Mouse (Mus musculus): Measurements from ENCODE around the gene Tmub1. TPM values are rescaled to one million over a fixed set of nuclear protein-coding genes. Genes with fewer than 3 reads are reported as not detected.

Tmub1 gene
- polyA plus RNA-seq, 1 experiment from 2014 or later = 24.6 TPM

DNA sequence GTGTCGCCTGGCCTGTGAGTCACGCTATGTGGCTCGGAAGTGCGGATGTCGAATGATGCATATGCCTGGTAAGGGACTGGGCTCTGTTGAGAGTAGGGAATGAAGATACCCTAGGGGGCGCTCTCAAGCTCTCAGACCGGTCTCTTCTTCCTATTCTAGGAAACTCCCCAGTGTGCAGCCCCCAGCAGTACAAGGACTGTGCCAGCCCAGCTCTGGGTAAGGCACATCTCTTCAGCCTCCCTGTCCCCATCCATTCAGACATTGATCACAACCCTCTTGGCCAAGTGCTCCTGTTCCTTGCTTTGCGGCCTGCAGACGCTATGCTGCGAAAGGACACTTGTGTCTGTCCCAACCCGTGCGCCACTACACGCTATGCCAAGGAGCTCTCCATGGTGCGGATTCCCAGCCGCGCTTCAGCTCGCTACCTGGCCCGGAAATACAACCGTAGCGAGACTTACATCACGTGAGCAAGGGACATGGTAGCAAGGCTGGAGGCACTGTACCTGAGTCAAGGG lies 31.4 kb downstream of the Tmub1 start:
- WGBS = 3% methylated on average over 21 of the region's 21 CpGs
- 0 out of 2 replicates have a peak, but pooled peaks have one; percentile 24 for ATAC-seq (ENCODE audit: low FRiP score, low read depth)
- H3K4me1 ChIP-seq = peaks cover 29% of the 10 kb centered on the region
- H3K27ac ChIP-seq = no peak overlapping the region
- no peaks in the 10 kb centered on the region for H3K9me3 ChIP-seq
- H3K27me3 ChIP-seq = no peaks in the 10 kb centered on the region
- no peak overlapping the region for H3K4me3 ChIP-seq
- H3K4me2 ChIP-seq (replicated peaks) = peak overlapping the region; percentile 31; the same call in 1 of the 2 replicates
- peaks cover 31% of the 10 kb centered on the region for H3K36me3 ChIP-seq
- no peak overlapping the region for H3K9ac ChIP-seq

- H3K4me1 ChIP-seq = peaks cover 29% of the 10 kb centered on the region
- peak overlapping the region; percentile 6; the same call in 1 of the 2 replicates for H3K9ac ChIP-seq
- no peak overlapping the region for H3K27ac ChIP-seq
- no peaks in the 10 kb centered on the region for H3K9me3 ChIP-seq
- WGBS = 82% methylated on average over 13 of the region's 13 CpGs
- H3K27me3 ChIP-seq = no peaks in the 10 kb centered on the region
- H3K36me3 ChIP-seq = peaks cover 18% of the 10 kb centered on the region
- peak overlapping the region; percentile 31; the same call in 1 of the 2 replicates for H3K4me2 ChIP-seq (replicated peaks)
- H3K4me3 ChIP-seq = no peak overlapping the region
- no peak for ATAC-seq (ENCODE audit: low FRiP score, low read depth)
Observed at GRCm38 (mm10) chr5:24413938-24414337, 33.7 kb downstream of the Tmub1 start.

- Histone ChIP-seq H3K27ac (peak within 1 kb of the TSS; percentile 22; the same call in 1 of the 2 replicates), H3K9me3 (no peaks in the 10 kb centered on the region), H3K9ac (peak within 1 kb of the TSS; percentile 6; the same call in 1 of the 2 replicates), H3K27me3 (no peaks in the 10 kb centered on the region), H3K4me3 (no peak within 1 kb of the TSS), H3K4me2 (replicated peaks) (peak within 1 kb of the TSS; percentile 31), H3K4me1 (peaks cover 29% of the 10 kb centered on the region), H3K36me3 (peaks cover 15% of the 10 kb centered on the region)
- WGBS = 30% methylated on average over 11 of the region's 11 CpGs
- peak; percentile 63; the same call in 1 of the 2 replicates for ATAC-seq (ENCODE audit: low FRiP score, low read depth)
Observed at GRCm38 (mm10) chr5:24413042-24413693, 34.5 kb downstream of the Tmub1 start, which contains the start of gene Asic3. Gene Asic3, plus strand, starts transcription at chr5:24413392.

DNA sequence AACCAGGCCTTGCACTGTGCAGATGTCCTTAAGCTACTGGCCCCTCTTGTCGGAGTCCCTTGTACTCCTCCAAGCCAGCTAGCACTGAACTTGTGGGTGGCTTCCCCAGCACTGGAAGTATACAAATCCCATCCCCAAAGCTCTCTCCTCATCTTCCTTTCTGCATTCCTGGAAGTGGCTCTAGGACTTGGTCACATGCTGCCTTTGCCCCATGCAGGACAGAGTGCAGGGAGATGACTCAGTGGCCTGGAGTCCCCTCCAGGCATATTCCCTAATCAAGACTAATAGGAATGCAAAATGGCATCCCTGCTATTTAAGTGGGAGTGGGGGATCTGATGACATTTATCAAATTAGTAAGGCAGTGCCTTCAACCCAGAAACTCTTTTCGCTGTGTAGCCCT lies 35.6 kb downstream of the Tmub1 start:
- Histone ChIP-seq H3K4me2 (replicated peaks) (no peak overlapping the region), H3K27me3 (no peaks in the 10 kb centered on the region), H3K4me3 (no peak overlapping the region), H3K36me3 (peaks cover 26% of the 10 kb centered on the region), H3K27ac (no peak overlapping the region), H3K4me1 (peaks cover 29% of the 10 kb centered on the region), H3K9me3 (no peaks in the 10 kb centered on the region), H3K9ac (no peak overlapping the region)
- WGBS = 95% methylated on average over 2 of the region's 2 CpGs
- ATAC-seq (ENCODE audit: low FRiP score, low read depth) = no peak

DNA sequence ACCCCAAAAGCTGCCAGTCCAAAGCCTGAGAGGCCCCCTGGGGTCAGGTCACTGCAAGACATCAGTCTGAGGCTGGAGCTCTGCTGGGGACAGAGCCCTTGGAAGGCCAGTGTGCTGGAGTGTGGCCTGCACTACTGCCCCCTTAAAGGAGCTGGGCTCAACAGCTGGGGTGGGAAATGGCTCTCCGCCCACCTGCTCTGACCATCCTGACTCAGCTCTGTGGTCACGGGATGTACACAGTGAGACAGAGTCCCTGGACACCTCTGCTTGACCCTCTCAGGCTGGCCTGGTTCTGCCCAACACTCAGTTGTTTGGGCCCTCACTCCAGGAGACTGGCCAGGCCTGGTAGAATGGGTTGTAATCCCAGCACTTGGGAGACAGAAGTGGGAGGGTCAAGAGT lies 38.2 kb downstream of the Tmub1 start:
- no peak for ATAC-seq (ENCODE audit: low FRiP score, low read depth)
- H3K27ac ChIP-seq = no peak overlapping the region
- no peak overlapping the region for H3K4me2 ChIP-seq (replicated peaks)
- H3K27me3 ChIP-seq = no peaks in the 10 kb centered on the region
- H3K9me3 ChIP-seq = no peaks in the 10 kb centered on the region
- H3K4me1 ChIP-seq = peaks cover 18% of the 10 kb centered on the region
- H3K4me3 ChIP-seq = no peak overlapping the region
- peaks cover 47% of the 10 kb centered on the region for H3K36me3 ChIP-seq
- H3K9ac ChIP-seq = no peak overlapping the region
- 86% methylated on average over 2 of the region's 2 CpGs for WGBS

DNA sequence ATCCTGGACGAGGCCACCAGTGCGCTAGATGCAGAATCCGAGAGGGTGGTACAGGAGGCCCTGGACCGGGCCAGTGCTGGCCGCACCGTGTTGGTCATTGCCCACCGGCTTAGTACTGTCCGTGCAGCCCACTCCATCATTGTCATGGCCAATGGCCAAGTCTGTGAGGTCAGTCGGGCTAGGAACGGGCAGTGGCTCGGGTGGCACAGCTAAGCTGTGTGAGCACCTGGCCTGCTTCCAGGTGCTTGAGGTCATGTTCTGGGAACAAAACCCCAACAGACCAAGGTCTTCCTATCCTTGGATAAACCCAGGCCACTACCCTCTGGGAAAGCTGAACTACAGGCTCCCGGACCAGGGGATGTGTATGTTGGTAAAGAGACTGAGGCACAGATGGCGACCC lies 39.0 kb downstream of the Tmub1 start:
- Histone ChIP-seq H3K36me3 (peaks cover 53% of the 10 kb centered on the region), H3K9me3 (no peaks in the 10 kb centered on the region), H3K9ac (no peak overlapping the region), H3K27ac (no peak overlapping the region), H3K4me1 (peaks cover 11% of the 10 kb centered on the region), H3K27me3 (no peaks in the 10 kb centered on the region), H3K4me2 (replicated peaks) (no peak overlapping the region), H3K4me3 (no peak overlapping the region)
- 90% methylated on average over 13 of the region's 13 CpGs for WGBS
- ATAC-seq (ENCODE audit: low FRiP score, low read depth) = no peak

- no peak for ATAC-seq (ENCODE audit: low FRiP score, low read depth)
- Histone ChIP-seq H3K36me3 (peaks cover 84% of the 10 kb centered on the region), H3K4me1 (no peaks in the 10 kb centered on the region), H3K27me3 (no peaks in the 10 kb centered on the region), H3K27ac (no peak overlapping the region), H3K9me3 (no peaks in the 10 kb centered on the region), H3K9ac (peak overlapping the region; percentile 10; the same call in 1 of the 2 replicates), H3K4me3 (no peak overlapping the region), H3K4me2 (replicated peaks) (no peak overlapping the region)
- 58% methylated on average over 3 of the region's 3 CpGs for WGBS
Observed at GRCm38 (mm10) chr5:24405389-24405876, 42.2 kb downstream of the Tmub1 start.

DNA sequence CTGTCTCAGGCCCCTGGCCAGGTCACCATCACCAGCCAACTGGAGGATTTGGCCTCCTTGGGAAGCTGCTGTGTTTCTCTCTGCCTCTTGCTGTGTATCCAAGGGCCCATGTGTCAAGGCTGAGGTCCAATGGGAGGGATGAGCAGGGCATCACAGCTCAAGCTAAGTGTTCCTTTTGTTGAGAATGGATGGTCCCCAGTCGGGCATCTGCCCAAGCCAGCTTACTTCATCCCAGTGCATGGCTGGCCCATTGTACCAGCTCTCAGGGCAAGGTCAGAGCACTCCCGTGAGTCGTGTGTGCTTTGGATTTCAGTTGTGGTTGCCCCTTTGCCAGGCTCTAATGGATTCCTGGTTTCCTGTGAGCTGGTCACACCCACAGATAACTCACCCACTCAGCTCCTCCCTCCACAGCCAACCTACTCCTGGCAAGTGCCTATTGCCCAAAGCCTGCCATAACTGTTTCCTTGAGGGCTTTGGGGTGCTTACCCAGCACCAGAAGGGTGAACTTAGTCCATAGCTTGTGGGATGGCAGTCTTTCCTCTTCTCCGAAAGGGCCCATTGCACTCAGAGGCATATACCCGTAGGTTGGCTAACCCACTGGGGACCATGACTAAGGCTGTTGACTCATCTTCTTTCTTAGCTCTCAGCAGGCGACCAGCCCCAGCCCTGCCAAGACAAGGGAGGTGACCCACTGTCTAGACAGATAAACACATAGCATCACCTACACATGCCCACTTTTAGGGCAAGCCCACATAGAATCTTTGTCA lies 42.9 kb downstream of the Tmub1 start:
- Histone ChIP-seq H3K27me3 (no peaks in the 10 kb centered on the region), H3K9ac (no peak overlapping the region), H3K27ac (no peak overlapping the region), H3K9me3 (no peaks in the 10 kb centered on the region), H3K36me3 (peaks cover 89% of the 10 kb centered on the region), H3K4me2 (replicated peaks) (no peak overlapping the region), H3K4me3 (no peak overlapping the region), H3K4me1 (no peaks in the 10 kb centered on the region)
- 84% methylated on average over 6 of the region's 6 CpGs for WGBS
- ATAC-seq (ENCODE audit: low FRiP score, low read depth) = no peak

DNA sequence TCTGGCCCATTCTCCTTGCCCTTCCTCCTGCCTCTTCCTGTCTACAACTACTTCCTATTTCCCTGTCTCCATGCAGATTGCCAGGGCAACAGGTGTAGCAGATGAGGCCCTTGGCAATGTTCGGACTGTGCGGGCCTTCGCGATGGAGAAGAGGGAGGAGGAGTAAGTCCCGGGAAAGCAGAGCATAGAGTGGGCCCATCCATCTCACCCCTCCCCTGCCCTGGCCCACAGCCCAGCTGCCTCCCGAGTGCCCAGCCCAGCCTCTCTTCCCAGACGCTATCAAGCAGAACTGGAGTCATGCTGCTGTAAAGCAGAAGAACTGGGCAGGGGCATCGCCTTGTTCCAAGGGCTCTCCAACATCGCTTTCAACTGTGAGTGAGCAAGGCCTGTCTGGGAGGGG lies 45.7 kb downstream of the Tmub1 start:
- H3K9me3 ChIP-seq = no peaks in the 10 kb centered on the region
- no peaks in the 10 kb centered on the region for H3K4me1 ChIP-seq
- no peak overlapping the region for H3K4me3 ChIP-seq
- no peak overlapping the region for H3K4me2 ChIP-seq (replicated peaks)
- H3K27ac ChIP-seq = no peak overlapping the region
- H3K27me3 ChIP-seq = no peaks in the 10 kb centered on the region
- ATAC-seq (ENCODE audit: low FRiP score, low read depth) = no peak
- WGBS = 84% methylated on average over 9 of the region's 9 CpGs
- peaks cover 64% of the 10 kb centered on the region for H3K36me3 ChIP-seq
- H3K9ac ChIP-seq = no peak overlapping the region

- Histone ChIP-seq H3K9ac (no peak overlapping the region), H3K36me3 (peaks cover 59% of the 10 kb centered on the region)
Observed at GRCm38 (mm10) chr5:24400911-24401605, 46.6 kb downstream of the Tmub1 start.

DNA sequence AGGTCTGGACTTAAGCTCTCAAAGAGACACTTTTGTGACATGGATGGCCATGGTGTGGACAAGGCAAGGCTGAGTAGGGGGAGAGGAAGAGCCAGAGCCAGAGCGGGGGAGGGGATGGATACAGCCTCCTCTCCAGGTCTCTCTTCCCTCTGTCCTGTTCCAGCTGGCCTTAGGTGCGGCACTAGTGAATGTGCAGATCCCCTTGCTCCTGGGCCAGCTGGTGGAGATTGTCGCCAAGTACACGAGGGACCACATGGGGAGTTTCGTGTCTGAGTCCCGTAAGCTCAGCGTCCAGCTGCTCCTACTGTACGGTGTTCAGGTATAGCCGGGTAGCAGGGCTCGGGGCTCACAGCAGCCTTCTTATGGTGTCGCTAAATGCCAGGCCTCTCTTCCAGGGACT lies 47.3 kb downstream of the Tmub1 start:
- Histone ChIP-seq H3K4me3 (no peak overlapping the region), H3K27ac (no peak overlapping the region), H3K9me3 (no peaks in the 10 kb centered on the region), H3K4me1 (0 out of 2 replicates have a peak, but pooled peaks cover under 1% of the 10 kb centered on the region), H3K9ac (no peak overlapping the region), H3K36me3 (peaks cover 52% of the 10 kb centered on the region), H3K27me3 (no peaks in the 10 kb centered on the region), H3K4me2 (replicated peaks) (no peak overlapping the region)
- no peak for ATAC-seq (ENCODE audit: low FRiP score, low read depth)
- 81% methylated on average over 11 of the region's 11 CpGs for WGBS

More at GRCm38 (mm10) chr5:24400911-24401605, 46.6 kb downstream of the Tmub1 start:
- Histone ChIP-seq H3K27me3 (no peaks in the 10 kb centered on the region), H3K4me2 (replicated peaks) (no peak overlapping the region), H3K4me3 (no peak overlapping the region), H3K27ac (no peak overlapping the region), H3K9me3 (no peaks in the 10 kb centered on the region), H3K4me1 (no peaks in the 10 kb centered on the region)
- ATAC-seq (ENCODE audit: low FRiP score, low read depth) = no peak
- 92% methylated on average over 5 of the region's 5 CpGs for WGBS
